Mouse (Mus musculus) forebrain, embryonic 15.5 days (tissue): ENCODE results near the gene Rhoa. TPM values are rescaled to one million over a fixed set of nuclear protein-coding genes. Genes with fewer than 3 reads are reported as not detected.
A peak's percentile ranks its signal among the peaks of the same experiment; 100 is the strongest.
"Not testable (repeated sequence)": the region's sequence is repeated elsewhere in the genome, so short reads cannot be mapped to it uniquely, and the experiment has no call there.

Experiments used
- ATAC-seq: fragments of 200-750 bp; cut with Nextera tagmentation; replicated peaks from 2 replicates; pipeline ENCODE4 v1.8.0; 2017; ENCODE audit warnings: mild to moderate bottlenecking, moderate TSS enrichment, moderate library complexity
- H3K27ac ChIP-seq: fragments of 300-500 bp; sonication (generic); replicated peaks from 2 replicates; pipeline ENCODE4 v1.5.1; 2015; ENCODE audit warnings: mild to moderate bottlenecking, inconsistent platforms
- H3K27me3 ChIP-seq: fragments of 300-500 bp; sonication (generic); 2 replicates; pipeline ENCODE4 v1.6.1; 2015; ENCODE audit warnings: inconsistent platforms
- H3K36me3 ChIP-seq: fragments of 300-500 bp; sonication (generic); 2 replicates; pipeline ENCODE4 v1.6.1; 2015; ENCODE audit warnings: mild to moderate bottlenecking, inconsistent platforms
- H3K4me1 ChIP-seq: fragments of 300-500 bp; sonication (generic); 2 replicates; pipeline ENCODE4 v1.6.1; 2015; ENCODE audit warnings: inconsistent platforms
- H3K4me2 ChIP-seq: fragments of 300-500 bp; sonication (generic); replicated peaks from 2 replicates; pipeline ENCODE4 v1.6.1; 2015; ENCODE audit warnings: mild to moderate bottlenecking, inconsistent platforms
- H3K4me3 ChIP-seq: fragments of 300-500 bp; sonication (generic); 2 replicates; pipeline ENCODE4 v1.5.1; 2015; ENCODE audit warnings: mild to moderate bottlenecking, inconsistent platforms
- H3K9ac ChIP-seq: fragments of 300-500 bp; sonication (generic); replicated peaks from 2 replicates; pipeline ENCODE4 v1.6.1; 2015; ENCODE audit warnings: mild to moderate bottlenecking, inconsistent platforms
- H3K9me3 ChIP-seq: fragments of 300-500 bp; sonication (generic); 2 replicates; pipeline ENCODE4 v1.6.1; 2016; ENCODE audit warnings: inconsistent platforms
- WGBS: fragments of 180-500 bp; shearing (Covaris S2); methylation state at CpG from one replicate; pipeline ENCODE4 v1.1.7; 2015; ENCODE audit warnings: mixed read lengths; 5-methylcytosine and 5-hydroxymethylcytosine counted together
- polyA plus RNA-seq: library from polyadenylated mRNA; unstranded; fragments of >200 nt; fragmentation: Nextera tagmentation; extraction: Ambion mirVana; gene quantifications from 2 replicates; pipeline ENCODE4 v1.2.1, GENCODE M21; 2015

Gene Rhoa
- polyA plus RNA-seq, 1 experiment from 2014 or later, result 306 TPM

- no peak within 1 kb of the TSS; the same call in 1 of the 2 replicates for H3K9ac ChIP-seq
These were observed 9.2 kb upstream of the Rhoa start, which contains the start of gene Amt for GRCm38 (mm10) chr9:108296453-108297355. Amt (plus strand) TSS chr9:108296853.

DNA sequence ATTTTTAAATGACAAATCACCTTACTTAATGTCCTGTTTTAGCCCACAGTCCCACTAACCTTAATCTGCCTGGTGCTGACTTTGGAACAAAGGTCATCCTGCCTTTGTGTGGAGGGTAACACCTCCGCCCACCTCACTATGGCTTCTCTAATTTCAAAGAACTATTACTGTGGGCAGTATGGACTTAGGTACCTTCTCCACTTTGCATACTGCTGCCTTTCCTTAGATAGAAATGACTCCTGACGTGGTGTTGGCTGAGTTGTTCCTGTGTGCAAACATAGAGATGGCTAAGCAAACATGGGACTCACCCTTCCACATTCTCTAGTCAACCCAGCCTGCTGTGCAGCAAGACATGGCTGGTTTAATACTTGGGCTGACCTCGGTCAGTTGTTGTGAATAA, 4.1 kb upstream of the Rhoa start:
- H3K36me3 ChIP-seq, result peaks cover 37% of the 10 kb centered on the region
- no peak overlapping the region for H3K4me2 ChIP-seq
- no peak for ATAC-seq
- 88% methylated on average over 3 of the region's 3 CpGs for WGBS
- H3K4me1 ChIP-seq, result peaks cover 8% of the 10 kb centered on the region
- no peak overlapping the region for H3K4me3 ChIP-seq
- H3K27me3 ChIP-seq, result no peaks in the 10 kb centered on the region
- no peak overlapping the region for H3K27ac ChIP-seq
- no peak overlapping the region for H3K9ac ChIP-seq
- H3K9me3 ChIP-seq, result no peaks in the 10 kb centered on the region

More at GRCm38 (mm10) chr9:108296453-108297355, 9.2 kb upstream of the Rhoa start, which contains the start of gene Amt:
- peaks cover 47% of the 10 kb centered on the region for H3K36me3 ChIP-seq
- ATAC-seq, result peak; percentile 69
- H3K27ac ChIP-seq, result 0 out of 2 replicates have a peak within 1 kb of the TSS, but pooled peaks have one; percentile 25
- WGBS, result 15% methylated on average over 18 of the region's 18 CpGs
- H3K4me2 ChIP-seq, result peak within 1 kb of the TSS; percentile 9
- no peaks in the 10 kb centered on the region for H3K27me3 ChIP-seq
- H3K9me3 ChIP-seq, result no peaks in the 10 kb centered on the region
- H3K4me3 ChIP-seq, result peak within 1 kb of the TSS; percentile 11
- H3K4me1 ChIP-seq, result no peaks in the 10 kb centered on the region

- Histone ChIP-seq H3K4me2 (peak overlapping the region; percentile 82), H3K4me1 (peaks cover 32% of the 10 kb centered on the region), H3K36me3 (peaks cover 32% of the 10 kb centered on the region), H3K9me3 (no peaks in the 10 kb centered on the region), H3K27me3 (no peaks in the 10 kb centered on the region), H3K27ac (no peak overlapping the region), H3K9ac (no peak overlapping the region), H3K4me3 (peak overlapping the region; percentile 89)
- 89% methylated on average over 4 of the region's 4 CpGs for WGBS
- no peak for ATAC-seq
These were observed 1.2 kb upstream of the Rhoa start for GRCm38 (mm10) chr9:108304716-108305115.

- 4% methylated on average over 1 of the region's 1 CpGs for WGBS
- peak overlapping the region; percentile 89 for H3K4me3 ChIP-seq
- no peak for ATAC-seq
These were observed 759 bp upstream of the Rhoa start for GRCm38 (mm10) chr9:108305170-108305569.

DNA sequence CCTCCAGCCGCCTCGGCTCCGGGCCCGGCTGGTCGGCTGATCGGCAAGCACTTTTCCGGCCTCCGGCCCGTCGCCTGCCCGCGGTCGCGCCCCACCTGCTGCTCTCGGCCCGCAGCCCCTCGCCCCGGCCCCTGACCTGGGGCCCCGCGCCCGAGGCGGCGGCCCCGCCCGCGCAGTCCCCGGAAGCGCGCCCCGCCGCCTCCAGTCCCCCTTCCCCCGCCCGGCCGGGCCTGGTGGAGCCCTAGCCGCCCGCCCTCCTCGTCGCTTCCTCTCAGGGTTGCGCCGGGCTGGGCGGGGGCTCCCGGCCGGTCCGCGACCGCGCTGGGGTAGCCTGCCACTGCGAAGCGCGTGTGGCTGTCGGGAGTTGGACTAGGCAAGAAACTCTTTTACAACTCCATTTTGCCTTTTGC, 647 bp downstream of the Rhoa start:
- no peaks in the 10 kb centered on the region for H3K9me3 ChIP-seq
- peak; percentile 73 for ATAC-seq

More at GRCm38 (mm10) chr9:108305170-108305569, 759 bp upstream of the Rhoa start:
- Histone ChIP-seq H3K9ac (peak overlapping the region; percentile 85), H3K27me3 (no peaks in the 10 kb centered on the region), H3K4me1 (peaks cover 37% of the 10 kb centered on the region), H3K27ac (peak overlapping the region; percentile 99), H3K36me3 (peaks cover 32% of the 10 kb centered on the region), H3K4me2 (peak overlapping the region; percentile 82), H3K9me3 (no peaks in the 10 kb centered on the region)

DNA sequence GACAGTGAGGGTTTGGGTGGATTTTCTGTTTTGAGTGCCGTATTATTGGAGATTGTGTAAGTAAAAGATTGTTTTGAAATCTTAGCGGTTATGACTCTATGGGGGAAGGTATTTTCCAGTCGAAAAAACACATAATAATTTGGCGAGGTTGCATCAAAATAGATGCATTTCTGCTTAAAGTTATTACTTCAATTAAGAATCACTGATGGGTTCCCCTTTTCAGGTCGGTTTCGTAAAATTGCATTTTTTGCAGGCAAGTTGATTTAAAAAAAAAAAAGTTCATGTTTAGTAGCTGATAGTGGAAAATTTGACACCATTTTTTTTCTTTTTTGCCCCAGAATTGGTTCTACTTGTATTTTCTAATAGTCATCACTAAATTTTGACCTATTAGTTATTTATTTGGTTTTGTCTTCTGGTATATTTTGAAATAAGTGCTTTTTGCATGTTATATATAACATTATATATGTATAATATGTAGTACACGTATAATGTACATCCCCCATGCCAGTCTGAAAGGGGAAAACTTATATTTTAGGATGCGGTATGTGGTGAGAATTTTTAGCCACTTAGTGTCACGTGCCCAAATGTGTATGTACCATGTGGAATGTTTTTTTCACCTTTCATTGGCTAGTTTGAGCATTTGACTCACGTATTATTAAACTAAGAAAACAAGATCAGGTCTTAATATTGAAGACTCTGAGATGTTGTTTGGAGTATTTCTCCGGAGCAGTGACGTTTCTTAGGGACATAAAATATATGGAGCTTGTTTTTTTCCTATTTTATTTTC, 1.3 kb downstream of the Rhoa start:
- peaks cover 56% of the 10 kb centered on the region for H3K4me1 ChIP-seq
- 22% methylated on average over 12 of the region's 12 CpGs for WGBS
- no peak for ATAC-seq

More for the DNA sequence above, 647 bp downstream of the Rhoa start:
- H3K4me1 ChIP-seq, result peaks cover 51% of the 10 kb centered on the region
- no peaks in the 10 kb centered on the region for H3K27me3 ChIP-seq
- H3K9ac ChIP-seq, result peak overlapping the region; percentile 91
- H3K4me2 ChIP-seq, result peak overlapping the region; percentile 46
- H3K36me3 ChIP-seq, result peaks cover 22% of the 10 kb centered on the region
- under 1% methylated on average over 51 of the region's 51 CpGs for WGBS
- peak overlapping the region; percentile 99 for H3K27ac ChIP-seq
- H3K4me3 ChIP-seq, result peak overlapping the region; percentile 89

GRCm38 (mm10) chr9:108308141-108308540, 2.2 kb downstream of the Rhoa start:
- H3K27me3 ChIP-seq, result no peaks in the 10 kb centered on the region
- no peak overlapping the region for H3K27ac ChIP-seq
- H3K4me2 ChIP-seq, result peak overlapping the region; percentile 46
- peaks cover 56% of the 10 kb centered on the region for H3K4me1 ChIP-seq
- H3K9me3 ChIP-seq, result no peaks in the 10 kb centered on the region
- peak overlapping the region; percentile 89 for H3K4me3 ChIP-seq
- no peak overlapping the region for H3K9ac ChIP-seq
- no peak for ATAC-seq
- H3K36me3 ChIP-seq, result peaks cover 8% of the 10 kb centered on the region
- WGBS, result 61% methylated on average over 2 of the region's 2 CpGs

More for the DNA sequence above, 1.3 kb downstream of the Rhoa start:
- Histone ChIP-seq H3K4me2 (peak overlapping the region; percentile 46), H3K27me3 (no peaks in the 10 kb centered on the region), H3K9ac (peak overlapping the region; percentile 91), H3K9me3 (no peaks in the 10 kb centered on the region), H3K36me3 (peaks cover 17% of the 10 kb centered on the region), H3K27ac (peak overlapping the region; percentile 99), H3K4me3 (peak overlapping the region; percentile 89)

GRCm38 (mm10) chr9:108317572-108317971, 11.6 kb downstream of the Rhoa start:
- WGBS, result 95% methylated on average over 3 of the region's 3 CpGs

DNA sequence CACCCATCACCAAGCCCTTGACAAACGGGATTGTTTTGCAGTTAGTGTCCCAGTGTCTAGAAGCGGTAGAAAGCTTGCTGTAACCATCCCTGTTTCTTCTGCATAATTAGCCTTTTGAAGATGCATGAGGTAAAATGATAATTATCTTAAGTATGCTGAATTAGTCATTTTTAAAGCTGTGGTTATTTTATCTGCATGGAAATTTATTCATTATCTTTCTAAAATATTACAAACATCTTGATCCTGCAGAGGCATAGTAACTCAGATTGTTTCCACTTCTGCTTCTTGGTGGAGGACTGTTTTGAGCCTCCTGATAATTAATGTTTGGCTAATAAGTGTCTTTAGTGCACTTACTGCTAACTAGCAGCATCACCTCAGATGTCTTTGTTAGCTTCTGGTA, 12.5 kb downstream of the Rhoa start:
- H3K4me3 ChIP-seq, result no peak overlapping the region
- no peaks in the 10 kb centered on the region for H3K9me3 ChIP-seq
- peaks cover 3% of the 10 kb centered on the region; the same call in 1 of the 2 replicates for H3K4me1 ChIP-seq
- WGBS, result 70% methylated on average over 2 of the region's 2 CpGs
- H3K36me3 ChIP-seq, result 0 out of 2 replicates have a peak, but pooled peaks cover 4% of the 10 kb centered on the region
- no peak overlapping the region for H3K4me2 ChIP-seq
- no peak overlapping the region for H3K27ac ChIP-seq
- H3K9ac ChIP-seq, result no peak overlapping the region
- no peaks in the 10 kb centered on the region for H3K27me3 ChIP-seq
- no peak for ATAC-seq

More at GRCm38 (mm10) chr9:108317572-108317971, 11.6 kb downstream of the Rhoa start:
- peaks cover 3% of the 10 kb centered on the region; the same call in 1 of the 2 replicates for H3K4me1 ChIP-seq
- no peak overlapping the region for H3K27ac ChIP-seq
- H3K9me3 ChIP-seq, result no peaks in the 10 kb centered on the region
- H3K4me3 ChIP-seq, result no peak overlapping the region
- no peaks in the 10 kb centered on the region for H3K27me3 ChIP-seq
- ATAC-seq, result no peak
- 0 out of 2 replicates have a peak, but pooled peaks cover 4% of the 10 kb centered on the region for H3K36me3 ChIP-seq
- no peak overlapping the region for H3K4me2 ChIP-seq
- H3K9ac ChIP-seq, result no peak overlapping the region

DNA sequence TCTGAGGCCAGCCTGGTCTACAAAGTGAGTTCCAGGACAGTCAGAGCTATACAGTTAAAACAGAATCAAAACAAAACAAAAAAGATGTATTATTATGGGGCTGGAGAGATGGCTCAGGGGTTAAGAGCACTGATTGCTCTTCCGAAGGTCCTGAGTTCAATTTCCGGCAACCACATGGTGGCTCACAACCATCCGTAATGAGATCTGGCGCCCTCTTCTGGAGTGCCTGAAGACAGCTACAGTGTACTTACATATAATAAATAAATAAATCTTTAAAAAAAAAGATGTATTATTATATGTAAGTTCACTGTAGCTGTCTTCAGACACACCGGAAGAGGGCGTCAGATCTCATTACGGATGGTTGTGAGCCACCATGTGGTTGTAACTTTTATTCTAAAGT, 16.1 kb downstream of the Rhoa start:
- 91% methylated on average over 7 of the region's 7 CpGs for WGBS
- H3K9me3 ChIP-seq, H3K27me3 ChIP-seq, H3K9ac ChIP-seq, H3K27ac ChIP-seq, H3K4me3 ChIP-seq, H3K36me3 ChIP-seq, H3K4me2 ChIP-seq, ATAC-seq: not testable (repeated sequence)
- H3K4me1 ChIP-seq, result peaks cover 10% of the 10 kb centered on the region; the same call in 1 of the 2 replicates

GRCm38 (mm10) chr9:108324784-108325183, 18.9 kb downstream of the Rhoa start:
- no peak for ATAC-seq
- Histone ChIP-seq H3K4me1 (0 out of 2 replicates have a peak, but pooled peaks cover 7% of the 10 kb centered on the region), H3K27ac (no peak overlapping the region), H3K9me3 (no peaks in the 10 kb centered on the region), H3K36me3 (peaks cover 25% of the 10 kb centered on the region), H3K4me2 (no peak overlapping the region), H3K27me3 (no peaks in the 10 kb centered on the region), H3K4me3 (no peak overlapping the region), H3K9ac (no peak overlapping the region)
- WGBS, result 82% methylated on average over 1 of the region's 1 CpGs
